Mouse (Mus musculus) testis, adult 2 months (tissue): Measurements from ENCODE around the gene Aloxe3.

ENCODE experiments used
- CTCF ChIP-seq: fragments of 200-500 bp; IDR thresholded peaks from 2 replicates; pipeline ENCODE4 v1.5.1; 2012; ENCODE audit warnings: low read depth, mild to moderate bottlenecking, inconsistent platforms, low read length, moderate library complexity; ENCODE audit not compliant: control insufficient read depth, insufficient read depth, insufficient replicate concordance
- POLR2A ChIP-seq: fragments of 200-500 bp; IDR thresholded peaks from 2 replicates; pipeline ENCODE4 v1.6.1; 2012; ENCODE audit warnings: low read depth, mild to moderate bottlenecking, inconsistent platforms, low read length, moderate library complexity; ENCODE audit not compliant: control insufficient read depth

DNA sequence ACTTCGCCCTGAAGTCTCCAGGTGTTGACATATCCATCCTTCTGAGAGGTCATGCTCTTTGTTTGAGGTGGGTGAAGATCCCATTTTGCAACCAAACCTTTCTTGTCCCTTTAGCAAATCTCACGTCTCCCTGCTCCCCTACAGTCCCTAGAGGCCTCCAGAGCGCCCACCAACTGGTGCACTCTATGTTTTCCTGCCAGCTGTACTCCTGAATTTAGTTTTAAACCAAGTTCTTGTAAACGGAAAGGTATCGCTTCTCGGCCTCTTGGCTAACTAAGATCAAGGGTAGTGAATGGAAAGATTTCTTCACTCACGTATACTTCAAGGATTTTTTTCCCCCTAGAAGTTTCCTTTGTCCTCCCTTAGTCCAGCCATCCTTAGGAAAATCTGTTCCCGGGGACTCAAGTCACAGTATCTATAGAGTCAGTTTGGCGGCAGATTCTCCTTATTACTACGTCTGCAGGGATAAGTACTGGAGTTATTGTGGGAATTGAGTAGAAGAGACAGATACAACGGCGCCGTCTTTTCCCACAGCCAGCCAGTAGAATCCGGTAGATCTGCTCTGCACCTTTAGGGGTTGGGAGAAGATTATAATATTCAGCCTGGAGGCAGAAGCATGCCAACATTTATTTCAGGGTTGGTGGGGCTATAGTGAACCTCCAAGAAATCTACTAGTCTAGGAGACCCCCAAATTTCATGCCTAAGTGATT lies 6.1 kb upstream of the Aloxe3 start:
- TF ChIP-seq POLR2A (no peak), CTCF (no peak)
